Mouse (Mus musculus) lung, adult 2 months (tissue): ENCODE results near the gene Cxcr6.

ENCODE experiments used
- CTCF ChIP-seq: fragments of 200-500 bp; IDR thresholded peaks from 2 replicates; pipeline ENCODE4 v1.5.1; 2011; ENCODE audit warnings: mild to moderate bottlenecking, low read length, control low read depth; ENCODE audit not compliant: insufficient read depth
- POLR2A ChIP-seq: fragments of 200-500 bp; IDR thresholded peaks from 2 replicates; pipeline ENCODE4 v1.6.1; 2011; ENCODE audit warnings: low read depth, mild to moderate bottlenecking, control low read depth, low read length, borderline replicate concordance; ENCODE audit errors: extremely low read depth

GRCm38 (mm10) chr9:123850705-123851061 lies 44.4 kb downstream of the Cxcr6 start:
- no peak for TF ChIP-seq CTCF
- no peak for TF ChIP-seq POLR2A
